8 mouse cellular contexts compared by ENCODE assay signal in the genomic region with DNA sequence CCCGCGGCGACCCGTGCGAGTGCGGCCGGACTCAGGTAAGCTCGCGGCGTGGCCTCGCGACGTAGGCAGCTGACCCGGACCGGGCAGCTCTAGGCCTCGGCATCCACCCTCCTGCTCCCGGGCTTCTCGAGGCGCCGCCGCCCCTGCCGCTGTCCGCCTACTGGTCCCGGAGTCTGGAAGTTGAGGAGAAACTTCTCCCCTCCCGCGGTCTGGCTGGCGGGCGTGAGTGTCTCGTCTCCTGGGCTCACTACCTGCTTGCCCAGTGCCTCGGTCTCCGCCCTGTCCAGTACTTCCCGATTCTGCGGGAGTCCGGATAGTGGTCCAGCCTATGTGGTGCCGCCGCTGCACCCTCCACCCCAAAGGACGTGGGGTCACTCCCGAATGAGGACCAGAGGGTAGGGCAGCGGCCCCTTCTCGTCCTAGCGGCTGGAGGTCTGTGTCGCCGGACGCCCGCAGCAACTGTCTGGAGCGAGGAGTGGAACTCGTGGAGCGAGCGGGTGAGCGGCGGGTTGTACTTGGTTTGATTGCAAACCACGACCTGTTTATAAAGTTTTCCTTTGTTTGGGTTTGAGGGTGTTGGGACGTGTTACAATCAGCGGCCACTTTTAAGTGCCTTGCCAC. TPM values are rescaled to one million over a fixed set of nuclear protein-coding genes. Genes with fewer than 3 reads are reported as not detected.
DNase-seq lines count a peak whose midpoint lies in the region; ATAC-seq lines count a peak whose summit lies in the region.

No protein-coding gene starts in this region.

- H3K9ac ChIP-seq in forebrain, embryonic 11.5 days (ENCODE audit: low read length): peak overlapping the region; percentile 93
- H3K9ac ChIP-seq in hindbrain, embryonic 16.5 days (ENCODE audit: low read depth, low read length): peak overlapping the region; percentile 97
- H3K9ac ChIP-seq in neural tube, embryonic 14.5 days (replicated peaks; ENCODE audit: low read depth, low read length): peak overlapping the region; percentile 70

- peak; percentile 2 to 5 for DNase-seq in layer of hippocampus, adult 18-20 months (ENCODE audit: low spot score in 2 of 2)
- DNase-seq in layer of hippocampus, adult 9-11 months: no peak
- peak; percentile 74 for DNase-seq in ZHBTc4 (ENCODE audit: low read depth, low spot score)
- peak; percentile 83 for DNase-seq in forebrain, embryonic 11.5 days (ENCODE audit: low spot score)
- peak; percentile 50 for DNase-seq in lung, adult 18-20 months
- no peak for DNase-seq in ovary, postnatal 36 days (ENCODE audit: low spot score)

- peak overlapping the region; percentile 87 for H3K4me3 ChIP-seq in forebrain, embryonic 11.5 days (ENCODE audit: low read depth, low read length)
- peak overlapping the region; percentile 97 for H3K4me3 ChIP-seq in hindbrain, embryonic 16.5 days (ENCODE audit: low read length)
- peak overlapping the region; percentile 89 for H3K4me3 ChIP-seq in neural tube, embryonic 14.5 days (ENCODE audit: low read depth, low read length)

- under 1% methylated on average over 43 of the region's 54 CpGs for WGBS in forebrain, embryonic 11.5 days
- 0% methylated on average over 39 of the region's 54 CpGs for WGBS in hindbrain, embryonic 16.5 days
- under 1% methylated on average over 35 of the region's 54 CpGs for WGBS in neural tube, embryonic 14.5 days

- peak; percentile 82 for ATAC-seq in forebrain, embryonic 11.5 days (replicated peaks; ENCODE audit: low FRiP score)
- ATAC-seq in hindbrain, embryonic 16.5 days: peak; percentile 78
- ATAC-seq in neural tube, embryonic 14.5 days (ENCODE audit: low read depth): peak; percentile 80

- peak overlapping the region; percentile 78 for H3K4me2 ChIP-seq in forebrain, embryonic 11.5 days (ENCODE audit: low read depth, low read length, severe bottlenecking)
- H3K4me2 ChIP-seq in hindbrain, embryonic 16.5 days (ENCODE audit: low read length): peak overlapping the region; percentile 89
- peak overlapping the region; percentile 85 for H3K4me2 ChIP-seq in neural tube, embryonic 14.5 days (ENCODE audit: low read depth, low read length)

- H3K27ac ChIP-seq in forebrain, embryonic 11.5 days (ENCODE audit: low read depth, low read length): peak overlapping the region; percentile 84
- peak overlapping the region; percentile 94 for H3K27ac ChIP-seq in hindbrain, embryonic 16.5 days (ENCODE audit: low read depth, low read length)
- peak overlapping the region; percentile 83 for H3K27ac ChIP-seq in neural tube, embryonic 14.5 days (ENCODE audit: low read depth, low read length)

- no peaks in the 10 kb centered on the region for H3K27me3 ChIP-seq in forebrain, embryonic 11.5 days (ENCODE audit: control insufficient read depth, insufficient read depth, low read length)
- no peaks in the 10 kb centered on the region for H3K27me3 ChIP-seq in hindbrain, embryonic 16.5 days (replicated peaks; ENCODE audit: control insufficient read depth, insufficient read depth, low read length)
- no peaks in the 10 kb centered on the region for H3K27me3 ChIP-seq in neural tube, embryonic 14.5 days (ENCODE audit: control insufficient read depth, insufficient read depth, low read length)

- H3K36me3 ChIP-seq in forebrain, embryonic 11.5 days (ENCODE audit: control insufficient read depth, insufficient read depth, low read length): no peaks in the 10 kb centered on the region
- H3K36me3 ChIP-seq in hindbrain, embryonic 16.5 days (ENCODE audit: control insufficient read depth, insufficient read depth, low read length): no peaks in the 10 kb centered on the region
- no peaks in the 10 kb centered on the region for H3K36me3 ChIP-seq in neural tube, embryonic 14.5 days (ENCODE audit: control insufficient read depth, insufficient read depth, low read length)

- no peaks in the 10 kb centered on the region for H3K4me1 ChIP-seq in forebrain, embryonic 11.5 days (replicated peaks; ENCODE audit: control insufficient read depth, insufficient read depth, low read length)
- peaks cover 2% of the 10 kb centered on the region; the same call in 1 of the 2 replicates for H3K4me1 ChIP-seq in hindbrain, embryonic 16.5 days (ENCODE audit: control insufficient read depth, insufficient read depth, low read depth, low read length)
- H3K4me1 ChIP-seq in neural tube, embryonic 14.5 days (ENCODE audit: control insufficient read depth, insufficient read depth, low read length): peaks cover 3% of the 10 kb centered on the region; the same call in 1 of the 2 replicates

- H3K9me3 ChIP-seq in forebrain, embryonic 11.5 days (ENCODE audit: control insufficient read depth, low read length): no peaks in the 10 kb centered on the region
- no peaks in the 10 kb centered on the region for H3K9me3 ChIP-seq in hindbrain, embryonic 16.5 days (ENCODE audit: control insufficient read depth, low read length)
- no peaks in the 10 kb centered on the region for H3K9me3 ChIP-seq in neural tube, embryonic 14.5 days (ENCODE audit: control insufficient read depth, low read length)

RNA-seq across cellular contexts. Expression of a gene that starts 0.5 kb away (rescaled TPM):
- total RNA-seq in layer of hippocampus, adult 18-20 months (2021): 10 to 100 TPM; 10.1 to 13.0 TPM
- 36.4 and 37.4 TPM in 2 replicates for polyA plus RNA-seq in forebrain, embryonic 11.5 days (2014; fragmentation: Nextera tagmentation; extraction: Ambion mirVana)
- 16.9 and 18.1 TPM in 2 replicates for polyA plus RNA-seq in hindbrain, embryonic 16.5 days (2015; fragmentation: Nextera tagmentation; extraction: Ambion mirVana)
- 22.3 and 26.5 TPM in 2 replicates for polyA plus RNA-seq in neural tube, embryonic 14.5 days (2014; fragmentation: Nextera tagmentation; extraction: Ambion mirVana)

Comparison
In these comparisons a context has a peak if more than half of its experiments do, and no peak if none do; other contexts are left out.
1. DNase-seq: peak in layer of hippocampus, adult 18-20 months (2 of 2), ZHBTc4 (single experiment), forebrain, embryonic 11.5 days (single experiment) and lung, adult 18-20 months (2 of 2); none in layer of hippocampus, adult 9-11 months (single experiment) and ovary, postnatal 36 days (single experiment).
2. Peak in every context shown above with its lines, with median percentiles within 50 percentile points of each other: ATAC-seq, H3K27ac ChIP-seq, H3K4me2 ChIP-seq, H3K4me3 ChIP-seq and H3K9ac ChIP-seq.